Mouse (Mus musculus) testis, postnatal 10 days (tissue): Measurements from ENCODE around the gene Samd3.
A peak's percentile ranks its signal among the peaks of the same experiment; 100 is the strongest.

Source experiments
- DNase-seq: peaks from one replicate; pipeline ENCODE4 v3.0.0; 2021; ENCODE audit warnings: low spot score

Gene Samd3

GRCm38 (mm10) chr10:26229488-26229887 lies at the start of gene Samd3:
Gene Samd3 (plus strand): TSS chr10:26229707.
- no peak for DNase-seq

- DNase-seq, result no peak
Observed at GRCm38 (mm10) chr10:26185289-26185688, 44.2 kb upstream of the Samd3 start.

GRCm38 (mm10) chr10:26190811-26191210 lies 38.7 kb upstream of the Samd3 start:
- no peak for DNase-seq

GRCm38 (mm10) chr10:26194892-26195291 lies 34.6 kb upstream of the Samd3 start:
- DNase-seq, result no peak

- DNase-seq, result no peak
Observed at GRCm38 (mm10) chr10:26202708-26203368, 26.7 kb upstream of the Samd3 start.

- DNase-seq, result no peak
Observed at GRCm38 (mm10) chr10:26220729-26221128, 8.8 kb upstream of the Samd3 start.

- no peak for DNase-seq
Observed at GRCm38 (mm10) chr10:26226241-26226640, 3.3 kb upstream of the Samd3 start.

- DNase-seq, result no peak
Observed at GRCm38 (mm10) chr10:26226734-26227133, 2.8 kb upstream of the Samd3 start.

GRCm38 (mm10) chr10:26228187-26228586 lies 1.3 kb upstream of the Samd3 start:
- DNase-seq, result no peak

GRCm38 (mm10) chr10:26232071-26232653 lies 2.7 kb downstream of the Samd3 start:
- no peak for DNase-seq

- DNase-seq, result no peak
Observed at GRCm38 (mm10) chr10:26238559-26238958, 9.1 kb downstream of the Samd3 start.

GRCm38 (mm10) chr10:26239090-26239489 lies 9.6 kb downstream of the Samd3 start:
- no peak for DNase-seq

GRCm38 (mm10) chr10:26243203-26243602 lies 13.7 kb downstream of the Samd3 start:
- DNase-seq, result no peak

GRCm38 (mm10) chr10:26244466-26244865 lies 15.0 kb downstream of the Samd3 start:
- no peak for DNase-seq

- no peak for DNase-seq
Observed at GRCm38 (mm10) chr10:26249426-26250165, 20.1 kb downstream of the Samd3 start.

GRCm38 (mm10) chr10:26259908-26260307 lies 30.4 kb downstream of the Samd3 start:
- DNase-seq, result no peak

- DNase-seq, result no peak
Observed at GRCm38 (mm10) chr10:26263744-26264459, 34.4 kb downstream of the Samd3 start.

GRCm38 (mm10) chr10:26275414-26275813 lies 45.9 kb downstream of the Samd3 start:
- no peak for DNase-seq

- DNase-seq, result no peak
Observed at GRCm38 (mm10) chr10:26280009-26280408, 50.5 kb downstream of the Samd3 start.

GRCm38 (mm10) chr10:26287136-26287535 lies 57.6 kb downstream of the Samd3 start:
- no peak for DNase-seq

- DNase-seq, result no peak
Observed at GRCm38 (mm10) chr10:26297200-26297599, 67.7 kb downstream of the Samd3 start.

- peak; percentile 70 for DNase-seq
Observed at GRCm38 (mm10) chr10:26297626-26298025, 68.1 kb downstream of the Samd3 start.

GRCm38 (mm10) chr10:26302336-26302735 lies 72.8 kb downstream of the Samd3 start:
- no peak for DNase-seq
